Mouse (Mus musculus) bone marrow macrophage, adult 2 months (primary cell): ENCODE measurements around the gene Foxq1.

Experiments
- CTCF ChIP-seq: IDR thresholded peaks from 2 replicates; pipeline ENCODE4 v1.5.1; 2012; ENCODE audit warnings: low read depth, mild to moderate bottlenecking, low read length, moderate library complexity
- POLR2A ChIP-seq: IDR thresholded peaks from 2 replicates; pipeline ENCODE4 v1.6.1; 2012; ENCODE audit warnings: mild to moderate bottlenecking, low read depth, low read length, borderline replicate concordance

DNA sequence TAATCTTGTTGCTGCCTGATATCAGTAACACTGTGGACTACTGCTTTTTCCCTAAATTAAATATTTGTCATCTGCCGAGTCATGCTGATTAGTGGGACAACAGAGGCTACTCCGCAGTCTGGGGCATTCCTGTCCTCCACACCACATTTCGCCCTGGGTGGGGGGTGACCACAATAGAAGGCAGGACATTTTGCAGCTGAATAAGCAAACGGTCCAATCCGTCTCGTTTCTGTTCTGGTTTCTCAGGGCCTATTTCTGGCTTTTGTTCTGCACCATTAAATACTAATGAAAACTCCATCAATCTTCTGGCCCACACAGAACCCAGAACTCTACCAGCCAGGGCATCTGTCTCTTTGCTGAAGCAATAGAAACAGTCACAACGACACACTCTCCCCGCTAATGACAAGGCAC, 24.3 kb upstream of the Foxq1 start:
- TF ChIP-seq POLR2A (no peak), CTCF (no peak)
